Mouse (Mus musculus) frontal cortex, postnatal 25 days (tissue): Measurements from ENCODE around the gene Pdss1.

Experiments
- DNase-seq, 2 experiments: peaks; one replicate each; pipeline ENCODE4 v3.0.0; 2022; ENCODE audit warnings: low spot score in 2 of 2

The Pdss1 gene

GRCm38 (mm10) chr2:22961681-22962080 lies 66.4 kb downstream of the Pdss1 start:
- no peak for DNase-seq

- no peak for DNase-seq
Observed at GRCm38 (mm10) chr2:22962242-22962641, 66.9 kb downstream of the Pdss1 start.

- no peak for DNase-seq
Observed at GRCm38 (mm10) chr2:22962970-22963369, 67.6 kb downstream of the Pdss1 start.

- no peak for DNase-seq
Observed at GRCm38 (mm10) chr2:22977387-22977973, 82.2 kb downstream of the Pdss1 start.

- DNase-seq: no peak
Observed at GRCm38 (mm10) chr2:22985973-22986657, 90.8 kb downstream of the Pdss1 start.
